Mouse (Mus musculus) midbrain, postnatal 0 days (tissue): ENCODE measurements around the gene Cd6. TPM values are rescaled to one million over a fixed set of nuclear protein-coding genes. Genes with fewer than 3 reads are reported as not detected.

Source experiments
- ATAC-seq: fragments of 200-750 bp; cut with Nextera tagmentation; 2 replicates; pipeline ENCODE4 v1.8.0; 2017; ENCODE audit warnings: moderate number of reproducible peaks, mild to moderate bottlenecking, moderate TSS enrichment, moderate library complexity; ENCODE audit not compliant: low FRiP score
- DNase-seq: peaks from one replicate; pipeline ENCODE4 v3.0.0-alpha.2; 2015; ENCODE audit warnings: low spot score
- H3K27ac ChIP-seq: fragments of 300-500 bp; sonication (generic); 2 replicates; pipeline ENCODE4 v1.5.1; 2014; ENCODE audit warnings: low read depth, mild to moderate bottlenecking, low read length, mixed read lengths
- H3K27me3 ChIP-seq: fragments of 300-500 bp; sonication (generic); 2 replicates; pipeline ENCODE4 v1.6.1; 2014; ENCODE audit warnings: low read length, control low read depth, mixed read lengths; ENCODE audit not compliant: insufficient read depth
- H3K36me3 ChIP-seq: fragments of 300-500 bp; sonication (generic); 2 replicates; pipeline ENCODE4 v1.6.1; 2014; ENCODE audit warnings: low read length, control low read depth, mixed read lengths; ENCODE audit not compliant: insufficient read depth
- H3K4me1 ChIP-seq: fragments of 300-500 bp; sonication (generic); 2 replicates; pipeline ENCODE4 v1.6.1; 2014; ENCODE audit warnings: mild to moderate bottlenecking, control low read depth, antibody characterized with exemption, low read length, mixed read lengths; ENCODE audit not compliant: insufficient read depth
- H3K4me2 ChIP-seq: fragments of 300-500 bp; sonication (generic); 2 replicates; pipeline ENCODE4 v1.6.1; 2014; ENCODE audit warnings: low read depth, mild to moderate bottlenecking, low read length, mixed read lengths; ENCODE audit not compliant: poor library complexity, severe bottlenecking
- H3K4me3 ChIP-seq: fragments of 300-500 bp; sonication (generic); 2 replicates; pipeline ENCODE4 v1.5.1; 2014; ENCODE audit warnings: low read depth, mild to moderate bottlenecking, low read length, moderate library complexity
- H3K9ac ChIP-seq: fragments of 300-500 bp; sonication (generic); replicated peaks from 2 replicates; pipeline ENCODE4 v1.6.1; 2014; ENCODE audit warnings: mild to moderate bottlenecking, low read length, moderate library complexity, mixed read lengths; ENCODE audit not compliant: poor library complexity, severe bottlenecking
- H3K9me3 ChIP-seq: fragments of 300-500 bp; sonication (generic); 2 replicates; pipeline ENCODE4 v1.6.1; 2016; ENCODE audit warnings: low read length, control low read depth
- CTCF ChIP-seq: IDR thresholded peaks from 2 replicates; pipeline ENCODE4 v1.5.1; 2016; ENCODE audit warnings: antibody characterized with exemption, mild to moderate bottlenecking
- WGBS: fragments of 180-500 bp; shearing (Covaris S2); extraction: QIAGEN DNeasy Blood & Tissue Kit; methylation state at CpG from one replicate; pipeline ENCODE4 v1.1.7; 2014; 5-methylcytosine and 5-hydroxymethylcytosine counted together
- polyA plus RNA-seq: library from polyadenylated mRNA; unstranded; fragments of >200 nt; fragmentation: Nextera tagmentation; extraction: Ambion mirVana; gene quantifications from 2 replicates; pipeline ENCODE4 v1.2.1, GENCODE M21; 2015
- total RNA-seq: library from RNA; depleted of rRNA; stranded (reverse); fragments of >200 nt; gene quantifications from 2 replicates; pipeline ENCODE4 v1.2.3, GENCODE M21; 2014

The Cd6 gene
- total and polyA plus RNA-seq, 2 experiments from 2014 or later = 0.22 TPM; not detected in 1

GRCm38 (mm10) chr19:10816462-10816861 is 13.4 kb downstream of the Cd6 start:
- no peak for TF ChIP-seq CTCF
- Histone ChIP-seq H3K36me3 (no peaks in the 10 kb centered on the region), H3K27me3 (no peaks in the 10 kb centered on the region), H3K4me2 (no peak overlapping the region), H3K9ac (no peak overlapping the region), H3K4me3 (no peak overlapping the region), H3K4me1 (no peaks in the 10 kb centered on the region), H3K9me3 (no peaks in the 10 kb centered on the region), H3K27ac (no peak overlapping the region)
- DNase-seq = no peak
- ATAC-seq = no peak
- 62% methylated on average over 2 of the region's 2 CpGs for WGBS

GRCm38 (mm10) chr19:10815871-10816270 is 14.0 kb downstream of the Cd6 start:
- Histone ChIP-seq H3K9ac (no peak overlapping the region), H3K4me1 (no peaks in the 10 kb centered on the region), H3K36me3 (no peaks in the 10 kb centered on the region), H3K9me3 (no peaks in the 10 kb centered on the region), H3K4me2 (no peak overlapping the region), H3K4me3 (no peak overlapping the region), H3K27ac (no peak overlapping the region), H3K27me3 (no peaks in the 10 kb centered on the region)
- ATAC-seq = no peak
- WGBS = 86% methylated on average over 6 of the region's 6 CpGs
- DNase-seq = no peak
- TF ChIP-seq CTCF = no peak

- no peaks in the 10 kb centered on the region; the same call in 1 of the 2 replicates for H3K4me1 ChIP-seq
- no peak for DNase-seq
- no peak for ATAC-seq
- no peak overlapping the region for H3K27ac ChIP-seq
- no peak overlapping the region for H3K4me2 ChIP-seq
- H3K9ac ChIP-seq = no peak overlapping the region
- 73% methylated on average over 7 of the region's 7 CpGs for WGBS
- no peak overlapping the region for H3K4me3 ChIP-seq
- H3K9me3 ChIP-seq = no peaks in the 10 kb centered on the region
- H3K27me3 ChIP-seq = no peaks in the 10 kb centered on the region
- no peaks in the 10 kb centered on the region for H3K36me3 ChIP-seq
- no peak for TF ChIP-seq CTCF
Measured at GRCm38 (mm10) chr19:10813905-10814304, 16.0 kb downstream of the Cd6 start.

- DNase-seq = no peak
- no peak for ATAC-seq
- Histone ChIP-seq H3K4me2 (no peak overlapping the region), H3K27me3 (no peaks in the 10 kb centered on the region), H3K4me1 (no peaks in the 10 kb centered on the region; the same call in 1 of the 2 replicates), H3K36me3 (no peaks in the 10 kb centered on the region), H3K9me3 (no peaks in the 10 kb centered on the region), H3K27ac (no peak overlapping the region), H3K9ac (no peak overlapping the region), H3K4me3 (no peak overlapping the region)
- TF ChIP-seq CTCF = no peak
- WGBS = 93% methylated on average over 5 of the region's 5 CpGs
Measured at GRCm38 (mm10) chr19:10813039-10813438, 16.8 kb downstream of the Cd6 start.

- DNase-seq (no peak), ATAC-seq (no peak)
- Histone ChIP-seq H3K4me2 (no peak overlapping the region), H3K4me3 (no peak overlapping the region), H3K27ac (no peak overlapping the region), H3K36me3 (no peaks in the 10 kb centered on the region), H3K27me3 (no peaks in the 10 kb centered on the region), H3K9ac (no peak overlapping the region), H3K9me3 (no peaks in the 10 kb centered on the region), H3K4me1 (no peaks in the 10 kb centered on the region; the same call in 1 of the 2 replicates)
- whole genome bisulfite sequencing = 89% methylated on average over 6 of the region's 6 CpGs
- TF ChIP-seq CTCF = no peak
Measured at GRCm38 (mm10) chr19:10811471-10811870, 18.4 kb downstream of the Cd6 start.

GRCm38 (mm10) chr19:10810176-10810492 is 19.7 kb downstream of the Cd6 start:
- DNase-seq (no peak), ATAC-seq (no peak)
- Histone ChIP-seq H3K4me3 (no peak overlapping the region), H3K36me3 (no peaks in the 10 kb centered on the region), H3K9me3 (no peaks in the 10 kb centered on the region), H3K4me2 (no peak overlapping the region), H3K27me3 (no peaks in the 10 kb centered on the region), H3K4me1 (no peaks in the 10 kb centered on the region; the same call in 1 of the 2 replicates), H3K27ac (peak overlapping the region; percentile 60), H3K9ac (no peak overlapping the region)
- TF ChIP-seq CTCF = no peak
- WGBS = 58% methylated on average over 4 of the region's 4 CpGs
